Mouse (Mus musculus) MEL (cell line): ENCODE measurements around the gene Lipa. TPM values are rescaled to one million over a fixed set of nuclear protein-coding genes. Genes with fewer than 3 reads are reported as not detected.
A peak's percentile ranks its signal among the peaks of the same experiment; 100 is the strongest.

Experiments used
- DNase-seq: peaks from one replicate; pipeline ENCODE4 v3.0.0; 2011; ENCODE audit warnings: low read depth, low spot score
- H3K27ac ChIP-seq: 2 replicates; pipeline ENCODE4 v1.5.1; 2012; ENCODE audit warnings: low read depth, mild to moderate bottlenecking, control low read depth, low read length, moderate library complexity; ENCODE audit not compliant: control insufficient read depth
- H3K27me3 ChIP-seq, 2 experiments: fragments of 150-350 bp in 1 of 2; sonication (generic) in 1 of 2; 2 replicates each; pipeline ENCODE4 v1.6.1; 2012; ENCODE audit warnings: low read length in 2 of 2, mild to moderate bottlenecking in 2 of 2, improper control_type of control experiment in 1 of 2, moderate library complexity in 1 of 2; ENCODE audit not compliant: insufficient read depth in 2 of 2, control insufficient read depth in 1 of 2
- H3K36me3 ChIP-seq, 2 experiments: 2 replicates each; pipeline ENCODE4 v1.6.1; 2012 to 2014; ENCODE audit warnings: low read length in 2 of 2, improper control_type of control experiment in 1 of 2, inconsistent platforms in 1 of 2, mild to moderate bottlenecking in 1 of 2; ENCODE audit not compliant: insufficient read depth in 2 of 2, control insufficient read depth in 1 of 2
- H3K4me1 ChIP-seq, 2 experiments: fragments of 150-350 bp in 1 of 2; sonication (generic) in 1 of 2; 2 replicates each; pipeline ENCODE4 v1.6.1; 2012; ENCODE audit warnings: low read length in 2 of 2, improper control_type of control experiment in 1 of 2, mild to moderate bottlenecking in 1 of 2; ENCODE audit not compliant: insufficient read depth in 2 of 2, control insufficient read depth in 1 of 2
- H3K4me3 ChIP-seq, 2 experiments: fragments of 150-350 bp in 1 of 2; sonication (generic) in 1 of 2; 2 replicates each; pipeline ENCODE4 v1.5.1; 2012; ENCODE audit warnings: low read depth in 2 of 2, low read length in 2 of 2, mild to moderate bottlenecking in 2 of 2, moderate library complexity in 2 of 2, control low read depth in 1 of 2, improper control_type of control experiment in 1 of 2; ENCODE audit not compliant: control insufficient read depth in 1 of 2, insufficient read depth in 1 of 2
- H3K79me2 ChIP-seq: 2 replicates; pipeline ENCODE4 v1.6.1; 2012; ENCODE audit warnings: mild to moderate bottlenecking, low read length, moderate library complexity; ENCODE audit not compliant: control insufficient read depth, poor library complexity, insufficient read depth
- H3K9ac ChIP-seq: 2 replicates; pipeline ENCODE4 v1.6.1; 2012; ENCODE audit warnings: low read depth, mild to moderate bottlenecking, control low read depth, low read length, moderate library complexity; ENCODE audit not compliant: control insufficient read depth, poor library complexity, severe bottlenecking
- H3K9me3 ChIP-seq: fragments of 150-350 bp; sonication (generic); replicated peaks from 2 replicates; pipeline ENCODE4 v1.6.1; 2012; ENCODE audit warnings: mild to moderate bottlenecking, low read length, improper control_type of control experiment, moderate library complexity; ENCODE audit not compliant: insufficient read depth
- ETS1 ChIP-seq: IDR thresholded peaks from 2 replicates; pipeline ENCODE4 v1.6.1; 2012; ENCODE audit warnings: low read depth, mild to moderate bottlenecking, inconsistent platforms, low read length, improper control_type of control experiment, moderate library complexity
- GABPA ChIP-seq: IDR thresholded peaks from 2 replicates; pipeline ENCODE4 v1.6.1; 2012; ENCODE audit warnings: low read depth, mild to moderate bottlenecking, inconsistent platforms, low read length, improper control_type of control experiment, moderate library complexity
- GATA1 ChIP-seq: IDR thresholded peaks from 2 replicates; pipeline ENCODE4 v1.6.1; 2011; ENCODE audit warnings: low read depth, low read length, improper control_type of control experiment
- JUND ChIP-seq: IDR thresholded peaks from 2 replicates; pipeline ENCODE4 v1.6.1; 2011; ENCODE audit warnings: low read depth, mild to moderate bottlenecking, improper control_type of control experiment, low read length
- KAT2A ChIP-seq: conservative IDR thresholded peaks from 2 replicates; pipeline ENCODE4 v1.6.1; 2012; ENCODE audit warnings: low read depth, low read length, improper control_type of control experiment, inconsistent platforms
- MAX ChIP-seq: IDR thresholded peaks from 2 replicates; pipeline ENCODE4 v1.6.1; 2011; ENCODE audit warnings: low read length, improper control_type of control experiment
- NELFE ChIP-seq: IDR thresholded peaks from 2 replicates; pipeline ENCODE4 v1.6.1; 2011; ENCODE audit warnings: low read depth, low read length, improper control_type of control experiment
- POLR2A ChIP-seq, 2 experiments: IDR thresholded peaks; 2 replicates each; pipeline ENCODE4 v1.6.1; 2011 to 2012; ENCODE audit warnings: low read length in 2 of 2, mild to moderate bottlenecking in 2 of 2, control low read depth in 1 of 2, improper control_type of control experiment in 1 of 2, low read depth in 1 of 2, moderate library complexity in 1 of 2; ENCODE audit not compliant: control insufficient read depth in 1 of 2, insufficient read depth in 1 of 2, poor library complexity in 1 of 2
- POLR2AphosphoS5 ChIP-seq: IDR thresholded peaks from 2 replicates; pipeline ENCODE4 v1.6.1; 2012; ENCODE audit warnings: low read depth, borderline replicate concordance, mild to moderate bottlenecking, inconsistent platforms, low read length, moderate library complexity, mixed read lengths
- TAL1 ChIP-seq: IDR thresholded peaks from 2 replicates; pipeline ENCODE4 v1.6.1; 2012; ENCODE audit warnings: mild to moderate bottlenecking, inconsistent platforms, low read length, moderate library complexity, mixed read lengths
- ZMIZ1 ChIP-seq: IDR thresholded peaks from 2 replicates; pipeline ENCODE4 v1.6.1; 2012; ENCODE audit warnings: low read depth, mild to moderate bottlenecking, inconsistent platforms, low read length, improper control_type of control experiment, moderate library complexity
- ZNF384 ChIP-seq: IDR thresholded peaks from 2 replicates; pipeline ENCODE4 v1.6.1; 2012; ENCODE audit warnings: low read depth, mild to moderate bottlenecking, inconsistent platforms, low read length, improper control_type of control experiment
- polyA plus RNA-seq, 2 experiments: library from polyadenylated mRNA; stranded (reverse) in 1 of 2; unstranded in 1 of 2; fragments of >175 nt in 1 of 2; fragments of >200 nt in 1 of 2; gene quantifications; 2 replicates each; pipeline versions ENCODE4 v1.2.1 to v1.2.4; 2012; ENCODE audit warnings: low replicate concordance in 2 of 2, low read depth in 1 of 2; ENCODE audit not compliant: insufficient read length in 2 of 2, insufficient read depth in 1 of 2, missing spikeins in 1 of 2
- total RNA-seq: library from RNA; depleted of rRNA; stranded (reverse); fragments of 300-350 nt; gene quantifications from 2 replicates; pipeline ENCODE4 v1.2.3, GENCODE M21; 2012

Gene Lipa
- total and polyA plus RNA-seq, 3 experiments: 7.6 to 13.8 TPM; not detected in 1

GRCm38 (mm10) chr19:34461451-34462019 is 65.7 kb downstream of the Lipa start:
- TF ChIP-seq ZMIZ1 (no peak), NELFE (no peak), GABPA (no peak), ZNF384 (no peak), JUND (no peak), MAX (no peak)
- peaks cover 3 to 4% of the 10 kb centered on the region in 2 experiments; a peak in 3 of 4 replicates for H3K27me3 ChIP-seq
- H3K9me3 ChIP-seq: no peaks in the 10 kb centered on the region
- no peaks in the 10 kb centered on the region for H3K36me3 ChIP-seq
- H3K9ac ChIP-seq: no peak overlapping the region
- no peak for DNase-seq
- no peak overlapping the region for H3K27ac ChIP-seq
- H3K4me3 ChIP-seq: no peak overlapping the region
- no peaks in the 10 kb centered on the region for H3K79me2 ChIP-seq
- no peaks in the 10 kb centered on the region for H3K4me1 ChIP-seq

- no peak for DNase-seq
- H3K27ac ChIP-seq: no peak overlapping the region
- no peaks in the 10 kb centered on the region for H3K4me1 ChIP-seq
- TF ChIP-seq ZNF384 (0 out of 2 replicates have a peak, but pooled peaks have one; percentile 11), POLR2A (IDR thresholded peaks at IDR 0.05; ENCODE audit: control insufficient read depth in 1 of 2, insufficient read depth in 1 of 2, low read depth in 1 of 2, low read length in 2 of 2, poor library complexity in 1 of 2) (no peak), POLR2AphosphoS5 (no peak), ETS1 (no peak)
- no peaks in the 10 kb centered on the region for H3K9me3 ChIP-seq
- H3K79me2 ChIP-seq: no peaks in the 10 kb centered on the region
- no peak overlapping the region for H3K9ac ChIP-seq
- H3K36me3 ChIP-seq: no peaks in the 10 kb centered on the region
- no peak overlapping the region for H3K4me3 ChIP-seq
- peaks cover 5 to 9% of the 10 kb centered on the region in 2 experiments for H3K27me3 ChIP-seq
Observed at GRCm38 (mm10) chr19:34450784-34451370, 76.4 kb downstream of the Lipa start.

GRCm38 (mm10) chr19:34448851-34449250 is 78.4 kb downstream of the Lipa start:
- H3K79me2 ChIP-seq: no peaks in the 10 kb centered on the region
- H3K4me3 ChIP-seq: no peak overlapping the region
- no peaks in the 10 kb centered on the region for H3K36me3 ChIP-seq
- no peak overlapping the region for H3K27ac ChIP-seq
- no peaks in the 10 kb centered on the region for H3K4me1 ChIP-seq
- H3K27me3 ChIP-seq: peaks cover 3 to 4% of the 10 kb centered on the region in 2 experiments
- no peaks in the 10 kb centered on the region for H3K9me3 ChIP-seq
- TF ChIP-seq GATA1: no peak
- no peak for TF ChIP-seq KAT2A
- TF ChIP-seq JUND: no peak
- no peak for TF ChIP-seq TAL1
- H3K9ac ChIP-seq: no peak overlapping the region
- DNase-seq: no peak
